Mouse (Mus musculus): ENCODE results near the gene Ubtf. TPM values are rescaled to one million over a fixed set of nuclear protein-coding genes. Genes with fewer than 3 reads are reported as not detected.

Gene Ubtf
- polyA plus RNA-seq, 1 experiment from 2014 or later, result 98.7 TPM

- 27% methylated on average over 27 of the region's 27 CpGs for WGBS
- peak; percentile 26 for ATAC-seq (ENCODE audit: low FRiP score, low read depth)
- H3K27me3 ChIP-seq (replicated peaks), result no peaks in the 10 kb centered on the region
- H3K36me3 ChIP-seq, result peaks cover 18% of the 10 kb centered on the region
- H3K9me3 ChIP-seq, result no peaks in the 10 kb centered on the region
- H3K4me1 ChIP-seq, result peaks cover 24% of the 10 kb centered on the region
- peak overlapping the region; percentile 93 for H3K9ac ChIP-seq
- peak overlapping the region; percentile 77 for H3K4me2 ChIP-seq (replicated peaks)
- peak overlapping the region; percentile 98 for H3K27ac ChIP-seq
- H3K4me3 ChIP-seq, result peak overlapping the region; percentile 85
These were observed 21.7 kb downstream of the Ubtf start for GRCm38 (mm10) chr11:102297577-102298556.

GRCm38 (mm10) chr11:102296491-102297472, 22.8 kb downstream of the Ubtf start, which contains the start of gene Atxn7l3:
Gene Atxn7l3 (minus strand): TSS chr11:102296631.
- Histone ChIP-seq H3K27ac (peak within 1 kb of the TSS; percentile 98), H3K36me3 (peaks cover 29% of the 10 kb centered on the region), H3K27me3 (replicated peaks) (no peaks in the 10 kb centered on the region), H3K9ac (peak within 1 kb of the TSS; percentile 93), H3K9me3 (no peaks in the 10 kb centered on the region), H3K4me3 (peak within 1 kb of the TSS; percentile 85), H3K4me1 (peaks cover 24% of the 10 kb centered on the region), H3K4me2 (replicated peaks) (peak within 1 kb of the TSS; percentile 77)
- peak; percentile 92 for ATAC-seq (ENCODE audit: low FRiP score, low read depth)
- under 1% methylated on average over 89 of the region's 125 CpGs for WGBS

GRCm38 (mm10) chr11:102295598-102296471, 23.7 kb downstream of the Ubtf start:
- Histone ChIP-seq H3K9ac (peak overlapping the region; percentile 93), H3K9me3 (no peaks in the 10 kb centered on the region)
- WGBS, result 1% methylated on average over 61 of the region's 73 CpGs

GRCm38 (mm10) chr11:102294887-102295597, 24.5 kb downstream of the Ubtf start:
- Histone ChIP-seq H3K36me3 (peaks cover 46% of the 10 kb centered on the region), H3K9ac (peak overlapping the region; percentile 93), H3K4me3 (peak overlapping the region; percentile 85), H3K4me2 (replicated peaks) (peak overlapping the region; percentile 77), H3K27me3 (replicated peaks) (no peaks in the 10 kb centered on the region), H3K4me1 (peaks cover 24% of the 10 kb centered on the region), H3K9me3 (no peaks in the 10 kb centered on the region), H3K27ac (0 out of 2 replicates have a peak overlapping the region, but pooled peaks have one; percentile 32)
- WGBS, result 75% methylated on average over 12 of the region's 12 CpGs
- ATAC-seq (ENCODE audit: low FRiP score, low read depth), result no peak

More at GRCm38 (mm10) chr11:102295598-102296471, 23.7 kb downstream of the Ubtf start:
- Histone ChIP-seq H3K36me3 (peaks cover 39% of the 10 kb centered on the region), H3K27me3 (replicated peaks) (no peaks in the 10 kb centered on the region), H3K4me3 (peak overlapping the region; percentile 85), H3K27ac (peak overlapping the region; percentile 98), H3K4me1 (peaks cover 24% of the 10 kb centered on the region), H3K4me2 (replicated peaks) (peak overlapping the region; percentile 77)
- ATAC-seq (ENCODE audit: low FRiP score, low read depth), result peak; percentile 39

GRCm38 (mm10) chr11:102294416-102294815, 25.1 kb downstream of the Ubtf start:
- H3K27ac ChIP-seq, result no peak overlapping the region
- H3K9ac ChIP-seq, result peak overlapping the region; percentile 93; the same call in 1 of the 2 replicates
- no peaks in the 10 kb centered on the region for H3K27me3 ChIP-seq (replicated peaks)
- H3K4me3 ChIP-seq, result peak overlapping the region; percentile 7; the same call in 1 of the 2 replicates
- H3K4me2 ChIP-seq (replicated peaks), result peak overlapping the region; percentile 77
- H3K9me3 ChIP-seq, result no peaks in the 10 kb centered on the region
- ATAC-seq (ENCODE audit: low FRiP score, low read depth), result no peak
- 84% methylated on average over 5 of the region's 5 CpGs for WGBS
- H3K36me3 ChIP-seq, result peaks cover 52% of the 10 kb centered on the region
- peaks cover 28% of the 10 kb centered on the region for H3K4me1 ChIP-seq

GRCm38 (mm10) chr11:102293971-102294370, 25.6 kb downstream of the Ubtf start:
- WGBS, result 96% methylated on average over 13 of the region's 13 CpGs
- H3K4me2 ChIP-seq (replicated peaks), result no peak overlapping the region
- no peak overlapping the region for H3K27ac ChIP-seq
- no peaks in the 10 kb centered on the region for H3K27me3 ChIP-seq (replicated peaks)
- no peak for ATAC-seq (ENCODE audit: low FRiP score, low read depth)
- H3K4me1 ChIP-seq, result peaks cover 28% of the 10 kb centered on the region
- no peak overlapping the region for H3K4me3 ChIP-seq
- no peak overlapping the region for H3K9ac ChIP-seq
- H3K9me3 ChIP-seq, result no peaks in the 10 kb centered on the region
- H3K36me3 ChIP-seq, result peaks cover 54% of the 10 kb centered on the region

GRCm38 (mm10) chr11:102291051-102291535, 28.4 kb downstream of the Ubtf start:
- WGBS, result 86% methylated on average over 11 of the region's 11 CpGs
- Histone ChIP-seq H3K9ac (no peak overlapping the region), H3K4me2 (replicated peaks) (no peak overlapping the region), H3K36me3 (peaks cover 70% of the 10 kb centered on the region), H3K27ac (no peak overlapping the region), H3K9me3 (no peaks in the 10 kb centered on the region), H3K4me1 (peaks cover 27% of the 10 kb centered on the region), H3K27me3 (replicated peaks) (no peaks in the 10 kb centered on the region), H3K4me3 (no peak overlapping the region)
- ATAC-seq (ENCODE audit: low FRiP score, low read depth), result no peak

- H3K36me3 ChIP-seq, result peaks cover 70% of the 10 kb centered on the region
- no peak for ATAC-seq (ENCODE audit: low FRiP score, low read depth)
- WGBS, result 78% methylated on average over 4 of the region's 4 CpGs
- H3K27ac ChIP-seq, result no peak overlapping the region
- no peak overlapping the region for H3K4me3 ChIP-seq
- H3K4me2 ChIP-seq (replicated peaks), result no peak overlapping the region
- no peaks in the 10 kb centered on the region for H3K27me3 ChIP-seq (replicated peaks)
- no peaks in the 10 kb centered on the region for H3K9me3 ChIP-seq
- no peak overlapping the region for H3K9ac ChIP-seq
- H3K4me1 ChIP-seq, result peaks cover 29% of the 10 kb centered on the region
These were observed 29.4 kb downstream of the Ubtf start for GRCm38 (mm10) chr11:102290141-102290540.

- no peak overlapping the region for H3K4me2 ChIP-seq (replicated peaks)
- no peak overlapping the region for H3K27ac ChIP-seq
- no peak for ATAC-seq (ENCODE audit: low FRiP score, low read depth)
- peaks cover 24% of the 10 kb centered on the region for H3K4me1 ChIP-seq
- no peaks in the 10 kb centered on the region for H3K27me3 ChIP-seq (replicated peaks)
- 68% methylated on average over 6 of the region's 6 CpGs for WGBS
- H3K9ac ChIP-seq, result 0 out of 2 replicates have a peak overlapping the region, but pooled peaks have one; percentile 13
- H3K9me3 ChIP-seq, result no peaks in the 10 kb centered on the region
- H3K36me3 ChIP-seq, result peaks cover 68% of the 10 kb centered on the region
- H3K4me3 ChIP-seq, result no peak overlapping the region
These were observed 29.9 kb downstream of the Ubtf start for GRCm38 (mm10) chr11:102289511-102290100.

- no peak overlapping the region for H3K27ac ChIP-seq
- no peak overlapping the region for H3K4me3 ChIP-seq
- no peak for ATAC-seq (ENCODE audit: low FRiP score, low read depth)
- no peaks in the 10 kb centered on the region for H3K27me3 ChIP-seq (replicated peaks)
- H3K9me3 ChIP-seq, result no peaks in the 10 kb centered on the region
- no peak overlapping the region for H3K9ac ChIP-seq
- no peak overlapping the region for H3K4me2 ChIP-seq (replicated peaks)
- WGBS, result 81% methylated on average over 2 of the region's 2 CpGs
- peaks cover 61% of the 10 kb centered on the region for H3K36me3 ChIP-seq
- H3K4me1 ChIP-seq, result peaks cover 17% of the 10 kb centered on the region
These were observed 30.6 kb downstream of the Ubtf start for GRCm38 (mm10) chr11:102288913-102289312.

Measured in neural tube, embryonic 12.5 days (tissue).